Mouse (Mus musculus) ES-CJ7 (cell line): ENCODE measurements at regions not wholly inside any gene's neighbourhood (a gene's known extent, or its start where the extent isn't known, plus 50 kb on each side); places are given as distances from the start of the nearest gene placed in this dataset.

ENCODE experiments used
- DNase-seq: peaks from one replicate; pipeline ENCODE4 v3.0.0; 2011; ENCODE audit warnings: low read depth, low spot score

DNA sequence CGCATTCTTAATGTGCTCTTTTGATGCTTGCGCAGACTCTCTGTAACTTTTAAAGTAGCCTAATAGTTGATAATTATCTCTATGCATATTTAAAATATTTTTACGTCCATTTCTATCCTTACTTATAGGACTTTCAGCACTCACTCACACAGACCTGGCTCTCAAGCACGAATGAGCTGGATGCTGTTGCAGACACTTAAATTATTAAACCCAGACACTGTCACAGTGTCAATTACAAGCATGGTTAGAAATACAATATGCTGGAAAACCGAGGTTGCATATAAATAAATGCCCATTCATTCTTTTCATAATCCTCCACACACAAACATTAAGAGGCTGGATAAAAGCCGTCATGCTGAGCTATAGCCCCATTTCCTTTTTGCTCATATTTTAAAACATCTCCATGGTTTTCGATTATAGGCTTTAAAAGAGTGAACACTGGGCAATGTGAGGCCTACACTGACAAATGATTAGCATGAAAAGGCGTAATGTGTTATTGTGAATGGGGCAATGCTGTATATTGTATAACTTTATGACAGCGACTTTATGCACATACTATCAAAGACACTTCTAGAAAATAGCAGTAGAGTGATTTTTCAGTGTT is 566.3 kb downstream of the Pdha2 start:
- no peak for DNase-seq

DNA sequence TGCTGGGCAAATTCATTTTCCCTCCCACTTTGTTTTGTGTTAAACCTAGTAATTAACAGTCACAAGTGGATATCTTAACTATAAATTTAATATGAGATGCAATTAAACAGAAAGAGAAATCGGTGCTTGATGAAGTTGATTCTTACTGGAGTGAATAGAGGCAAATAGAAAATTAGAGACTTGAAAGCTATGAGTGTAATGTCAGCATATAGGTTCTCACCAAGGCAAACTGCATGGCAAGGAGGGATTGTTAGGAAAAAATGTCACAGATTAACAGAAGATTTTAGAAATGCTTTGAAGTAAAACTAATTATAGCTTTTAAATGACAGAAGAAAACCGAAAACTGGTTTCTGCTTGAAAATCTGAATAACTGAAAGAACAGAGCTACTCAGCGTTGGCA is 592.3 kb downstream of the Pdha2 start:
- DNase-seq: no peak
